Mouse (Mus musculus): ENCODE data around the gene Acsf3.

Gene Acsf3

GRCm38 (mm10) chr8:122810376-122810775, 35.1 kb downstream of the Acsf3 start:
- DNase-seq (ENCODE audit: low read depth, low spot score), result no peak

GRCm38 (mm10) chr8:122811870-122812494, 36.7 kb downstream of the Acsf3 start:
- DNase-seq (ENCODE audit: low read depth, low spot score), result no peak

DNA sequence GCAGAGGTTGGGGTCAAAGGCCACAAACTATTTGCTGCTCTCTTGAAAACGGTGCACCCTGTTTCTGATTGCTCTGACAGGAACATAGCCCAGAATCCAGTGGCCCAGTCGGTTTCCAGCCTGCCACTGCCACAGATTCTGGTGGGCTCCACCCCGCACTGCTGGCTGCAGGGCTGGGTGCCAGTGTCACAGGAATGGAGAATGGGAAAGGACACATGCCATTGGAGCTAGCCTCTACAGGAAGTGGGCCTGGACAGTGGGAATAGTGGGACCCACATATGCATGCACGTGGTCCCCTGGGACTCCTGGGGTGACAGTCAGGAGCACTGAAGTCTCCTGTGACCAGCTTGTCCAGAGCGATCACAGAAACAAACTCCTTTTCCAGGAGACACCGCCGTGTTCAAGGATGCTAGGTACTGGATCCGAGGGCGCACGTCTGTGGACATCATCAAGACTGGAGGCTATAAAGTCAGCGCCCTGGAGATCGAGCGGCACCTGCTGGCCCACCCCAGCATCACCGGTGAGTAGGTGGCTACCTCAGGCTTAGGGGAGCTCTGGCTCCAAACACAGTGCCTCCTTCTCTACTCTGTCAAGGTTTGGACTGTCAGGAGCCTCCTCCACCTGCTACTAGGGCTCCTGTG, 37.4 kb downstream of the Acsf3 start:
- no peak for DNase-seq (ENCODE audit: low read depth, low spot score)

DNA sequence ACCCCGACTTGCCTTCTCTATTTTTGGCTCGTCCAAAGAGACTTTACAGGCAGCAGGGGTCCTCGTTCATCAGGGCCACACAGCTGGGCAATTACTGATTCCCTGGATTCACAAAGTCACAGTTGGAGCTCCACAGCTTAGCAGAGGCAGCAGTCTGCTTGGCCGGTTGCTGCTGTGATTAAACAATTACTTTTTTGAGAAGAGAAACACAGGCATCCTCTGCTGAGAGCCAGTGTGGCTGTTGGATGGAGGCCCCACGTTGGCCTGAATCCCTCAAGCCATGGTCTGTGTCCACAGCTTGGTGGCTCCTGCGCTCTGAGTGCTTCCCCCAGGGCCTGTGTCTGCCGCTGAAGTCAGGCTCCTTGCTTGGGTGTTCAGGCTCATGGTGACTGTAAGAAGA, 39.3 kb downstream of the Acsf3 start:
- no peak for DNase-seq (ENCODE audit: low read depth, low spot score)

DNA sequence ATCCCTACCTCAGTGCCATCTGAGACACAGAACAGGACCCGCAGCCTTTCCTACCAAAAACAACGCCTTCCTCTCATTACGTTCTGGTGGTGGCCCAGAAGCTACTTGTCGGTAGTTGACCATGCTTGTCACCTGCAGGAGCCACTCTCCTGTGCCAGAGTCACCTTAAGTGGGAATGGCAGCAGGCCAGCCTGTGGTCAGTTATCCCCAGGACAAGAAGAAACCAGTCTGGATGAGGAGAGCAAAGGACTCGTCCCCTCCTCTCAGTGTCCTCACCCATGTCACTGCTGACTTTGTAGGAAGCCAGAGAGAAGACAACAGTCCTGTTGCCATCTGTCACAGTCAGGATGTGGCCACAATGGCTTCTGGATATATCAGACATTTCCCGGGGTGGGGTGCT, 41.7 kb downstream of the Acsf3 start:
- no peak for DNase-seq (ENCODE audit: low read depth, low spot score)

GRCm38 (mm10) chr8:122817724-122818496, 42.6 kb downstream of the Acsf3 start:
- no peak for DNase-seq (ENCODE audit: low read depth, low spot score)

DNA sequence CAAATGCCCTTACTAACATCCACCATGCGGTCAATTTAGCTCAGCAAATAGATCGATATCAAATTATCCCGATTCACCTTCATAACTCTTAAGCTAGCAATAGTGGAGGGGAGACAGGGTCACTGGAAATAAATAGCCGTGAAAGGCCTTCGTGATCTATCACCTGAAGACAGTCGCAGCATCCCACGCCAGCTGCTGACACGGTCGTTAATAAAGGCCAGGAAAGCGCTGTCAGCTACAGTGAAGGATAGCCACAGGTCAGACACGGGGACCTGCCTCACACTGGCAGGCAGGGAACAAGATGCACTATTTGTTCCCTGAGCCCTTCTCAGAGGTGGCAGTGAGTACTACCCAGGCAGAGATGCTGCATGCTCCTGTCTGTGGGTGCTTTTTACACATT, 44.5 kb downstream of the Acsf3 start:
- DNase-seq (ENCODE audit: low read depth, low spot score), result no peak

- DNase-seq (ENCODE audit: low read depth, low spot score), result no peak
Measured at GRCm38 (mm10) chr8:122824571-122824970, 49.3 kb downstream of the Acsf3 start.

- DNase-seq (ENCODE audit: low read depth, low spot score), result no peak
Measured at GRCm38 (mm10) chr8:122824986-122825385, 49.7 kb downstream of the Acsf3 start.

DNA sequence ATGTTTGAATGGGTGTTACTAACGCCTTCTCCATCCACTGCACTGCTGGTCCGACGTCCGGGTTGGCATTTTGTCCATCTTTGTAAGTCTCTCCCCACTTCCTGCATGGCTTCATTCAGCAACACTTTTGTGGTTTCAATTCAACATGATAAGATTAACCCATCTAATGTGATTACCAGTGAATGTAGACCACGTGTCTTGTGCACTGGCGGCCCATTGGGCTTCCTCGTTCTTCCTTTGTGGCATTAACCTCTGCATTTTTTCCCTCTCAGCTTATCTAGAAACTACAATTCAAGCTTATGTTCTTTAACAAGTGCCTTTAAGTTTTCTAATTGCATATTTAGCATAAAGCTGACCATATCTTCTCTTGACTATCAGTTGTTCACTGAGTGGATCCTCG, 50.1 kb downstream of the Acsf3 start:
- no peak for DNase-seq (ENCODE audit: low read depth, low spot score)

- no peak for DNase-seq (ENCODE audit: low read depth, low spot score)
Measured at GRCm38 (mm10) chr8:122829396-122829795, 54.1 kb downstream of the Acsf3 start.

DNA sequence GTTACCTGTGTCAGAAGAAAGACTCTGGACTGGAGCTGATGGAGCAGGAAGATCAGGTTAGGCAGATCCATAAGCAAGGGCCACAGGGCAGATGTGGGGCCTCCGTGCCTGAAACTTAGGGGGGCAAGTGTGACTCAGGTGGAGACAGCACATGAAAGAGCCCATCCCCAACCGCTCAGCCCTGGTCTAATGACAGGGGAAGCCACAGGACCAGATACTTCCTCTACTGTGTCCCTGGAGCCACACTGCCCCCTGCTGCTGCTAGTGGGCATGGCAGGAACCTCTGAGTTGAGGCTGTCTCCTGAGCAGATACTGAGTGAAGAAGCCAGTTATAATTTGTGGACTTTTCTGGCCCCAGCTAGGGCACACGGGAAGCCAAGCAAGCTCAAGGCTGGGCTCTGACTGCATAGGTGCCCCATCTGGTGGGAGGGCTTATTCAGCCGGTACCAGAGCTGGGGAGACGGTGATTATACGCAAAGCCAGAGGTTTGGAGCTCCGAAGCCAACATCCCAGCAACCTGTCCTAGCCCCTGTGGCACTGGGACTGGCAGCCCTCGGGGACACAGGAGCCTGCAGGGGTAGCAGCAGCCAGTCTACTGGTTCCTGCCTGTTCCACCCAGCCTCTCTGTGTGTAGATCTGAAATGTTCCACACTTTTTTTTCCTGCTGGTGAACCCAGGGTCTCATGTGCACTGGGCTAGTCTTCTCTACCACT, 55.2 kb downstream of the Acsf3 start:
- DNase-seq (ENCODE audit: low read depth, low spot score), result peak; percentile 81

- no peak for DNase-seq (ENCODE audit: low read depth, low spot score)
Measured at GRCm38 (mm10) chr8:122834416-122834815, 59.1 kb downstream of the Acsf3 start.

GRCm38 (mm10) chr8:122834971-122835370, 59.7 kb downstream of the Acsf3 start:
- peak; percentile 60 for DNase-seq (ENCODE audit: low read depth, low spot score)

DNA sequence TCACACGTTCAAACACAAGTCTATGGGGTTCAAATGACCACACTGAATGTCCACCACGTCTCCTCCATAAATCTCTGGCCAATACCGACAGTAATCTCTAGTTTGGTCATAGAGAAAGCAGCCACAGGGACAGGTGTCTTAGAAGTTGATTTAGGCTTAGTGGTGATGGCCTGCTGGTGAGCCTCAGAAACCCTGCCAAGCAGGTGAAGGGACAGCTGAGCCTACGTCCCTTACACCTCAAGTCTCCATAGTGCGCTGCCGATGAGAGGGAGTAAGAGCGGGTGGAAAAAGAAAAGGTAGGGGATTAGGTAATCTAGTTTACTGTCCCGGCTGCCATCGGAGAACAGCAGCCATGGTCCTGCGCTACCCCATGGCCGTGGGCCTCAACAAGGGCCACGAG, 60.9 kb downstream of the Acsf3 start:
- no peak for DNase-seq (ENCODE audit: low read depth, low spot score)

DNA sequence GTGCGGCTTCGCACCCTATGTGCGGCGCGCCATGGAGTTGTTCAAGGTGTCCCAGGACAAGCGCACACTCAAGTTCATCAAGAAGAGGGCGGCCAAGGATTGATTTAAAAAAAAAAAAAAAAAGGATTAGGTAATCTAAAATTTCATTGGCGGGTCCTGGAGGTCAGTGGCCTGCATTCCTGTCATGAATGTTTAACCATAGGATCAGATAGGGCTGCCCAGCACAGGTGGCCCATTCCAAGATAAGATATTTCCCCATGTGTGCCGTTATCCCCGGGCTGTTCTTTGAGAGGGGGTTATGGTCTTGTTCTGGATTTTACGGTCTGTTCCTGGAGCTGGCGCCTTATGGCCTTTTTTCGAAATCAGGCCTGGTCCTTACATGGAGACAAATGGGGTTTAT, 61.4 kb downstream of the Acsf3 start:
- no peak for DNase-seq (ENCODE audit: low read depth, low spot score)

GRCm38 (mm10) chr8:122844161-122844560, 68.9 kb downstream of the Acsf3 start:
- DNase-seq (ENCODE audit: low read depth, low spot score), result no peak

DNA sequence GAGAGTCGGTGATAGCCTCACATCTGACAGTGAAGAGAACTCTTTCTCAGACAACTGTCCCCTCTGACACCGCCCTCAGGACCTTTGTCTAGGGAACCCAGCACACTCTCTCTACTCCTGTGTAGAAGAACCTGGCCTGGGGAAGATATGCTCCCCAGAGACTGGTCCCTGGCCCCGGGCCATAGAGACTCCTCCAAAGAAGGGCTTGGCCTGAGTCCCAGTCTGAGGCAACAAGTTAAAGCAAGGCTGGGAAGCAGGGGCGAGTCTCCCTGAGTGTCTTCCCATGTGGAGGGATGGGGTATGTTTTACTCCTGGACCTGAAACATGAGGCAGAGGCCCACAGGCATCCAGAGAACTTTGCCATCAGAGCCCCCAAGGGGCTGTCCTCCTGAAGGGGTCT, 70.4 kb downstream of the Acsf3 start:
- DNase-seq (ENCODE audit: low read depth, low spot score), result no peak

GRCm38 (mm10) chr8:122847829-122848561, 72.7 kb downstream of the Acsf3 start, which contains the start of gene Cdh15:
TSS of gene Cdh15 (plus strand) at chr8:122847966.
- no peak for DNase-seq (ENCODE audit: low read depth, low spot score)

GRCm38 (mm10) chr8:122849152-122849910, 74.0 kb downstream of the Acsf3 start:
- DNase-seq (ENCODE audit: low read depth, low spot score), result no peak

Data from c-Kit-negative CD71-positive TER-119-positive erythroid progenitor cells, embryonic 14.5 days (primary cell).